Mouse (Mus musculus): ENCODE data around the gene Olfr1100.

Gene Olfr1100

GRCm38 (mm10) chr2:86979854-86980253 lies at the start of gene Olfr1100:
TSS of gene Olfr1100 (minus strand) at chr2:86979954.
- no peak for DNase-seq

DNA sequence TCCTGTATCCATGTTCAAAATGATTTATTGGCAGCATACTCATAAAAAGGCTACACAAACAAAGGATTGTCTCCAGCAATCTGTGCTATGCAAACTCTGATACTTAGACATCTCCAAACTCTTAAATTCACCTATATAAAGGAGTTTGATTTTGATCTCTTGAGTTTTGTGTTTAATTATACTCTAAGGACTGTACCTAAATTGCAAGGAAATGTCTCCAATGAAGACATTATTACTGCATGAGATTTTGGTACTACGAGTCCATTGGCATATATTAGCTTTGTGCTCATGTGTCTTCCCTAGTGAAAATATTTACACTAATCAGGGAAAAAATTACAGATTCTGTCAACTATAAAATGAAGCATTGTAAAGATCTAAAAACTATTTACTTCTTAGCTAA lies 47.2 kb upstream of the Olfr1100 start, which contains the start of gene Olfr1104:
Olfr1104 (minus strand) TSS at position 101 of the 400 bp plus-strand sequence.
- no peak for DNase-seq

DNA sequence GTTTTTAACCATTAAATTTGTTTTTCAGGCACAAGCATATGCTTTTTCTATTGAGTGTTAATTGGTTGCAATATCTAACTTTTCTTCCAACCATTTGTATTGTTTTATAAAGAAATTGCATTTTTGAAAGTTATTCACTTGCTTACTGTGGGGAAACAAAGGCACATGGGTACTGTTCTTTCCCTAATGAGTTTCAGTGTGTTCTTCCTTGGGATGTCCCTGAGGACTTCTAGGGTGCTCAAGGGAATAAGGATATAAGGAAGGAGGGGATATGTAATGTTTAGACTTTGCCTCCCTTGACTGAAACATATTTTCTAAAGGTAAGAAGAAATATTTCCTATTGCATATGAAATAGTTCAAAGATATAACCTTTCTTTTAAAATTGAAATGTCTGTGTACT lies 18.3 kb upstream of the Olfr1100 start, which contains the start of gene Olfr1102:
Olfr1102 (plus strand) TSS at position 301 of the 400 bp plus-strand sequence.
- DNase-seq, result no peak

GRCm38 (mm10) chr2:86991121-86991520 lies 11.4 kb upstream of the Olfr1100 start, which contains the start of gene Olfr1101:
TSS of gene Olfr1101 (minus strand) at chr2:86991221.
- no peak for DNase-seq

- DNase-seq, result no peak
Measured at GRCm38 (mm10) chr2:86960593-86960992, 19.2 kb downstream of the Olfr1100 start, which contains the start of gene Olfr1099. TSS of gene Olfr1099 (minus strand) at chr2:86960693.

DNA sequence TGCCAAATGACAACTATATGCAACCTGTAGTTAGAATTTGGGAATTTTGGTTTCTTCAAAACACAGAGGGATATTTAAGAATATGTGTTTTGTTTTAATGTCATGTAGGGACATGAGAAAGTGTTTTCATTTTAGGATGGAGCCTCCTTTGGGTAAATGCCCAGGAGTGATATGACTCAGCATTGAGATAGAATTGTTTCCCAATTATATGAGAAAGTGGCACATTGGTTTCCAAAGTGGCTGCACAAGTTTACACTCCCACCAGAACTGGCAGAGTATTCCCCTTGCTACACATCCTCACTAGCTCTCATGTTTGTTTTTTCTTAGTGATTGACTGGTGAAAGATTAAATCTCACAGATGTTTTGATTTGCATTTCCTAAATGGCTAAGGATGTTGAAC lies 53.2 kb downstream of the Olfr1100 start:
- no peak for DNase-seq
